Mouse (Mus musculus): ENCODE results near the gene Dusp22.

Dusp22 gene

GRCm38 (mm10) chr13:30673878-30674277 lies 14.1 kb downstream of the Dusp22 start:
- DNase-seq = no peak

- DNase-seq = no peak
Measured at GRCm38 (mm10) chr13:30678822-30679221, 19.0 kb downstream of the Dusp22 start.

- no peak for DNase-seq
Measured at GRCm38 (mm10) chr13:30681866-30682265, 22.1 kb downstream of the Dusp22 start.

GRCm38 (mm10) chr13:30682328-30682727 lies 22.5 kb downstream of the Dusp22 start:
- DNase-seq = no peak

- peak; percentile 34 for DNase-seq
Measured at GRCm38 (mm10) chr13:30684614-30685122, 24.9 kb downstream of the Dusp22 start.

GRCm38 (mm10) chr13:30685957-30686356 lies 26.2 kb downstream of the Dusp22 start:
- peak; percentile 65 for DNase-seq

- no peak for DNase-seq
Measured at GRCm38 (mm10) chr13:30688035-30688616, 28.3 kb downstream of the Dusp22 start.

- DNase-seq = no peak
Measured at GRCm38 (mm10) chr13:30689475-30689874, 29.7 kb downstream of the Dusp22 start.

- DNase-seq = no peak
Measured at GRCm38 (mm10) chr13:30691441-30692292, 31.9 kb downstream of the Dusp22 start.

- DNase-seq = no peak
Measured at GRCm38 (mm10) chr13:30692644-30693385, 33.0 kb downstream of the Dusp22 start.

GRCm38 (mm10) chr13:30695232-30695631 lies 35.4 kb downstream of the Dusp22 start:
- no peak for DNase-seq

GRCm38 (mm10) chr13:30695890-30696289 lies 36.1 kb downstream of the Dusp22 start:
- no peak for DNase-seq

- no peak for DNase-seq
Measured at GRCm38 (mm10) chr13:30697880-30698279, 38.1 kb downstream of the Dusp22 start.

- DNase-seq = no peak
Measured at GRCm38 (mm10) chr13:30702695-30703094, 42.9 kb downstream of the Dusp22 start.

GRCm38 (mm10) chr13:30704246-30705095 lies 44.7 kb downstream of the Dusp22 start:
- no peak for DNase-seq

- no peak for DNase-seq
Measured at GRCm38 (mm10) chr13:30711066-30711465, 51.3 kb downstream of the Dusp22 start.

GRCm38 (mm10) chr13:30711711-30712110 lies 51.9 kb downstream of the Dusp22 start:
- no peak for DNase-seq

GRCm38 (mm10) chr13:30712280-30712679 lies 52.5 kb downstream of the Dusp22 start:
- DNase-seq = no peak

GRCm38 (mm10) chr13:30713621-30714020 lies 53.8 kb downstream of the Dusp22 start:
- no peak for DNase-seq

- DNase-seq = no peak
Measured at GRCm38 (mm10) chr13:30714552-30714951, 54.8 kb downstream of the Dusp22 start.

- no peak for DNase-seq
Measured at GRCm38 (mm10) chr13:30715060-30715459, 55.3 kb downstream of the Dusp22 start.

GRCm38 (mm10) chr13:30715573-30715972 lies 55.8 kb downstream of the Dusp22 start:
- DNase-seq = no peak

Data from thymus, postnatal 4 days (tissue).